Mouse (Mus musculus): ENCODE measurements around the gene Tenm3. TPM values are rescaled to one million over a fixed set of nuclear protein-coding genes. Genes with fewer than 3 reads are reported as not detected.
A peak's percentile ranks its signal among the peaks of the same experiment; 100 is the strongest.

The Tenm3 gene
- total RNA-seq, 2 experiments from 2014 or later: 9.4 to 9.9 TPM

DNA sequence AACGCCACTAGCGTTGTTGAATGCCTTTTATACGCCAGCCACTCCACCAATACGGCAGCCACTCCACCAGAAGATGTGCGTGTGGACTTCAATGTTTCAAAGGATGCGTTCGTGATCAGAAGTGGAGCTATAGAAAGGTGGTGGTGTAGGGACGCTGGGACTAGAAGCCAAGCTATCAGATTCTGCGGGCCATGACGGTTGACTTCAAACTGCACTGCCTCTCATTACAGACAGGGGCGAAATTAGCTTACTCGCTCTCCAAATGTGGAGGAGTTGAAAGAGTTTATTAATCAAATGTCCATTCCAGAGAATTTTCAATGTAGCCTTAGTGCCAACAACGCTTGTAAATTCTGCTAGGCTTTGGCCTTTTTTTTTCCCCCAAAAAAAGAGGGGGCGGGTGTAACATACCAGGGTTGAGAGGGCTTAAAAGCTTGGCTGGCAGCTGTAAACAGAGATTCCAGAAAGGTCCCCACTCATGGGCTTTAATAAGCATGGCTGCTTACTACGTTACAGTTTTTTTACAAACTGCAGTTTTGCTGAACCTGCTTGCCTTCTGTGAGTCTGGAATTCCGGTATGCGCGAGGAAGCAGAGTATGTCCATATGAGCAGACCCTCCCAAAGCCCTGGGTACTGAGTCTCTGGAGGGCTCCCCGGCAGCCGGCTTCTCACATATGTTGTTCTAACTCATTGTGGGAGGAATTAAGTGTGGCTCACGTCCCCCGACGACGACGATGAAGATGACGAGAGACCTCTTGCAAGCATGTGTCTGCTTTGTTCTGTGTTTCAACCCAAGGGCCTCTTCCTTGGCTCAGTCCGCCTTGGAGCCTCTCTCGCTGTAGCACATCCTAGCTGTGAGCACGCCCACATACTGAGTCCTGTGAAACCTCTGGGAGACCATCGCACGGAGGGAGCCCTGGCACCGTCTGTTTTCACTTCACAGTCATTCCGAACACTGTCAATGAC lies 361.8 kb downstream of the Tenm3 start:
- intact Hi-C loops (cut with DNase I): no loop called here
- peak; percentile 8 to 29 for DNase-seq

DNA sequence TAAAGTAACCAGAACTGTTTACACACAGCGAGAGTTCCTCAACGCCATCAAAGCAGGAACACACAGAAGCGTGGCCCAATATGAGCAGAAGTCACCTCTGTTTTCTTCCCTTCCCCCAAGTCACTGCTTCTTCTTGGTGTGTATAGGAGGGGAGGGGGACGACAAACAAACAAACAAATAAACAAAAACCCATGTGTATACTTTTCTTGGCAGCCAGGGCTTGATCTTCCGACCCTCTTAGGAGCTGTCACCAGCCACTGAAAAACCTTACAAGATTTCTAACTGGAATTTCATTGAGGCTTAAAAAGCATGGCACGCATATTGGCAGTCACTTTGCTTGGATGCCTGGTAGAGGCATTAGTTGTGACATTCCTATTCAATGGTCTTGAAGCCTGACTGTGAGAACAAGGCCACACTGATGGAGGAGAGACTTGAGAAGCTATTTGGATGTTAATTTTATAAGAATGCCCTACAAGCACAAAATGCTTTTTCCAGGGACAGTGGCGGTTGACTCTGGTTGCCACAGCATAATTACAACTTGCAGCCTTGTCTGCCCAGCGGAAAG lies 366.3 kb downstream of the Tenm3 start:
- intact Hi-C loops (cut with DNase I): no loop called here
- DNase-seq: no peak

DNA sequence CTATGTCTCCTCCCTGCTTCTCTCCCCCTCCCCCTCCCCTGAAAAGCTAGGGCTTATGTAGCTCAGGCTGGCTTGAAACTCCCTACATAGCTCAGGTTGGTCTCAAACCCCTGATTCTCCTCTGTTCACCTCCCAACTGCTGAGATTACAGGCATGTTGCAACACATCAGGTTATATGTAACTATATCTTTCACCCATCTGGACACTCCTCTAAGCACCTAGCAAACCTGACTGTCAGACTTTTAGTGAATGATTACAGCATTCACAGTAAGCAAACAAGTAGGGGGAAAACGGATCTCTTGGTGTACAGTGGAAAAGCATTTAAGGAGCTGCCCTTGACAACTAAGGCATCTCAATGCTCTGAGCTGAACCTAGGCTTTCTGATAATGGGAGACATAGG lies 366.9 kb downstream of the Tenm3 start:
- DNase-seq: no peak
- intact Hi-C loops (cut with DNase I): no loop called here

DNA sequence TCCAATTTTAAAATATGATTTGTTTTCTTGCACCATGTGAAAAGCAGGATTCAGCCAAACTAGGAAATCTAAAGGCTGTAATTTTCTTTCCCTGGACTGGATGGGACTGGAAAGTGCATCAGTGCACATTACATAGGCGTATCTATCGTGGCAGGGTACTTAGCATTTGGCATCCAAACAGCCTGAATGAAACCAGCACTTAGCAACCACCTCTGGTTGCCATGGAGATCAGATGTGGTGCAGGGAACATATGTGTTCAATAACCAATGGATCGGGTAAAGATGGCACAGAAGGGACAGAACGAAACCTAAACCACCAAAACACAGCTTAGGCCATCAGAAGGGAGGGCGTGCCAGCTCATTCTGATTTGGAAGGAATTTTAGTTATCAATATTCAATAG lies 376.1 kb downstream of the Tenm3 start:
- no peak for DNase-seq
- intact Hi-C loops (cut with DNase I): no loop called here

DNA sequence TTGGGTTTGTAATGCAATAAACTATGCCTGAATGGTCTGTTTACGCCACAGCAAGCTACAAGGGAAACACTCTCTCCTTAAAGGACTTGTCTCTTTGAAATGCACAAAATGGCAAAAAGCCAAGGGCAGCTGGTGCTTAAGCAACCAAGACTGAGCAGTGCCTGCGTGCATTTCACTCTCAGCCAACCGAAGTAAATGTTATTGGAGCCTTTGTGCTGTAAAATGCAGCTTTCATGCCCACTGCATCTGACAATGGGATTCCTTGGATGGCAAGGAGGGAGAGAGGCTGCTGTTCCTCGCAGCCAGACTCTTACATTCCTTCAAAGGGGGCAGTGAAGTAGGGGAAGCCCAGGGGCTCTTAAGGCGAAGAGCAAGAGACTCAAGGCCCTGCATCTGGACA lies 385.4 kb downstream of the Tenm3 start:
- intact Hi-C loops (cut with DNase I): no loop called here
- no peak for DNase-seq

DNA sequence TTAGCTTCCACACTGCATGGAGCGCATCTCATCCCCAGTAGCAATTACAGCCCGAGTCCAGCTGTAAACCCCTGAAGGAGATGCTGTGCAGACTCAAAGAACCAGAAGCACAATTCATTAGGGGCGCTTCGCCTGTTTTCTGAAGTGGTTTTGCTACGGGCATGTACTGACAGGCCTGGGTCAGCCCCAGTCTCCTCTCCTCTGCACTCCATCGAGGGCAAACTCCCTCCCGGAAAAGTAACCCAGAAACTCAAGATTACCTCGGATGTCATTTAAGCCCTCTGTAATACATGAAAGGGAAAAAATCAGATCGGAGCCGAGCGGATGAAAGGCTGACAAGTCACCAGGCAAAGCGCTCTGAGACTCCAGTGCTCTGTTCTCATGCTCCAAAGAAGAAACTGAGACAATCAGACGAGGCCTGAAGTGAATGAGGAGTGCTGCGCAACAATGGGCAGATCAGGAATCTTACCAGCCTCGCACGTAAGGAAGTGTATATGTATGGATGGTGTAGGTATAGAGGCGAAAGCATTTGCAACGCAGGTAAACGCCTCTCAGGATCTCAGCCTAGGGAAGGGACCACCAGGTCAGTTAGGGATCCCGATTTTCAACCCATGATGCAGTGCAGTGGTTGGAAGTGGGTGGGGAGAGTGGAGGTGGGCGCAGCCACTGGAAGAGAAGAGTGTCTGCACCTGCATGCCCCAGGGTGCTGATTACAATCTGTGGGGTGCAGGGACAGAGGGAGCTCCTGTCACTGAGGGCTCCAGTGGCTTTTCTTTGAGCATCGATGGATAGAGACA lies 387.2 kb downstream of the Tenm3 start:
- intact Hi-C loops (cut with DNase I): no loop called here
- DNase-seq: no peak

DNA sequence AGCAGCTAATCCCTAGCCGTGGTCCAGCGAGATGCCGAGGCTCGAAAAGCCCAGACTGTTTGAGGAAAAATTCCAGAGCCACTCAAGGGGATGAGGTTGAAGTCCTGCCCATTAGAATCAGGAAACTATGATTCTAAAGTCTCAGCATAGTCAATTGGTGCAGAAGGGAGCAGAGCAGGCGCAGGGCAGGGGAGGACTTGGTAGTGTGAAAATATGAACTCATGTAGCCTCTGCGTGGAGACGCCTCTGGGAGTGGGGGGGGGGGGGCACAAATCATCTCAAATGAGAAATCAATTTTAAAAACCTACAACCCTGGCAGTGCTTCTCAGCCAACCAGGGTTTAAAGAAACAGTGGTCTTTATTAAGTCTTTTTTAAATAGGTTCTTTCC lies 392.5 kb downstream of the Tenm3 start:
- intact Hi-C loops (cut with DNase I): no loop called here
- DNase-seq: no peak

DNA sequence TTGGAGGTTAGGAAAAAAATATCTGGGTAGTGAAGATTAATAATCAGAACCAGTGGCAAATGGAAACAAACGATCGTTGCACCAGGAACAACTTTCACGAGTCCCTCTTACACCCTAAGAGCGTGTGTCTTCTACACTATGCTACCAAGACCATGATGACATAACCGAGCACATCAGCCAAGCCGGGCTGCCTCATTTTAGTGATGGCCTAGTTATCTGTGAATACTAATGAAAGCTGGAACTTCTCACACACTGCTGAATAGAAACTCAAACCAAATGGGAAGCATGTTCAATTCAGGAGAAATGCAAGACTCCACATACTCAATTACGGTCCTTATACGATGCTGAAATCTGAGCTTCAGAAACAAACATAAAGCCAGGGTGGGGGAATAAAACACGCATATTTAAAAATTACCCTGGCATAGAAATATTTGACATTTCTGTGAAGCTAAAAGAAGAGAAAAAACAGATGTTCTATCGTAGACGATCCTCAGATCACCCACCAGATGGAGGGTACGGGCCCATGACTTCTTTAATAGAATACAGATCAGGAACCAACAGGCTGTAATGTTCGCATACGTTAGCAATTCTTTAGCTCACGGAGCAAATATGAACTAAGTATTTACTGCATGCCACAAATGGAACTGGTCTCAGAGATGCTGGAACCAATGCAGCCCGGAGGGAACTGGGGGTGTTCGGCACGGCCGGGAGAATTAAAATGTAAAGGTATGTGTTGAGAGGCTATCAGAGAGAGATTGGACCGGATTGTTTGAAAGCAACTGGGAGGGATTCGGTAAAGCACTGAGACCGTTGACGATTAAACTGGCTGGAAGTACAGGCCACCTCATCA lies 393.1 kb downstream of the Tenm3 start:
- no peak for DNase-seq
- intact Hi-C loops (cut with DNase I): no loop called here

DNA sequence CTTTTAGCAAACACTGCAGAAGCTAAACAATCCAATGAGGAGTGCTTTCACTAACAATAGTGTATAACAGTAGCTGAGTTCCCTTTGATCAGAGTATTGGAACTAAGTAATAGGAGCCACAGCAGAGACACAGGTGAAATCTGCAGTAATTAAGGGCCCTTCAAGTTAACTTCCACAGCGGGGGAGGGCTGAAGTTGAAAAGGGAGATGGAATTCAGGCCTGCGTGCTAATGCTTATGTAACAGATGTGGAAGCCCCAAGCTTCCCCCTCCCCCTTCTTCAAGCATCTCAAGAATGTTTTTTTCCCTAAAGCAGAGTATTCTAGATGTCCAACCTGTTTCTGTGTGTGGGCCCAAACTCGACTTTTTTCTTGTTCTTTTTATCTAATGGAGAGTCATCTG lies 394.1 kb downstream of the Tenm3 start:
- intact Hi-C loops (cut with DNase I): no loop called here
- no peak for DNase-seq

DNA sequence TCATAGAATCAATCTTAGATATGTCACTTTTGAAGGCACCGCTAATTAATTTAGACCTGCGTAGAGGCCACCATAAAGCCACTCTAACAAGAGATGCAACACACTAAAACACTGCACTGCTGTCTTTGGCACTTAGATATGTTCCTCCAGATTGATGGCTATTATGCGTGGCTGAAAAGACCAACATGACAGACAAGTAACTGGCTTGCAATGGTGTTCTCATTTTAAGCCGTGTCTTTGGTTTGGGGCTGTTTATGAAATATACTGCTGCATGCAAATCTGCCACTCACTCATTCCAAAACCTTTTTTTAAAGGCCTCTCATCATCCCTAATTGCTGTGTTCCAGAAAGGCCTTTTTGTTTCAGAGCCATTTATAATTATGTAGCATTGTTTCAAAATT lies 398.1 kb downstream of the Tenm3 start:
- intact Hi-C loops (cut with DNase I): no loop called here
- DNase-seq: no peak

DNA sequence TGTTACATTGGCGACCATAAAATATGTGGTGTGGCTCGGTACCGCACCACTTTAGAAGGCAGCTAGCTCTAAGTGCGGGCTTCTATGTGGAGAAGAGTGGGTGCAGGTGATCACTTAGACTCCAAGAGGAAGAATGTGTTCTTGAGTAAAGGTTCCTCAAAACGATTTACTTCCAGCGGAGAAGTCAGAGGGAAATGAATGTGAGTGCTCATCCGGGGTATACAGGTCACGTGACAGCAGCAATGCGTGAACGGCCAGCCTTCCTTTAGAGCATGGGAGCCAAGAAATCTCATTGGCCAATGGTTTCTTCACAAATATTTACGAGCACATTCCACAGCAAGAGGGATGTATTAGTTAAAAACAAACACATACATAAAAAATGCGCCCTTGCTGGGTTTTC lies 404.3 kb downstream of the Tenm3 start:
- intact Hi-C loops (cut with DNase I): no loop called here

DNA sequence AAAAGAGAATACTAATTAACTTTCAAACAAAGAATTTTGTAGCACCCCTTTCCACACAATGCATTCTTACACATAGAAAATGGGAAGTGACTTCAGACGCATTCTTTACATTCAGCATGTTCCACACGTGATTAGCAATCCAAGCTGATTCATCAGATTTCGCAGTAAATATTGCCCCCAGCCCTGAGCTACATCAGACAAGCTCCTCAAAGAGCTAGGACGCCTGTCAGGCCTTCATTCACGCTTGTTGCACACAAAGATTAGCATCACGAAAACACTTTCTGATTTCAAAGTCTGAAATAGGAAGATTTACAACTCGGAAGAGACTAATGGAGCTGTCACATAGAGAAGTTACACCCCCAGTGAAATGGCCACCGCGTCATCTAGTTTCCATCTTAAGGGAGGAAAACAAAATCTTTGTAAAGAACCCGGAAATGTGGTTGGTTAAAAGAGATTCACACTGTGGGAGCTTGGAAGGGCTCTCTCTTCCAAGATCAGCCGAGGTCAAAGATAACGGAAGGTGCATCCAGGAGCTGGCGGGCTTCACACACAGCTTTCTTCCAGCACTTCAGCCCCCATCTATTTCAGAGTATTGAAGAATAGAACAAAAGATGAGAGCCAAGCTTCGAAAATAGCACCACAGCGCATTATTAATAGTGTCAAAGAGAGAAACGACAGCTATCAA lies 406.1 kb downstream of the Tenm3 start:
- no peak for DNase-seq
- intact Hi-C loops (cut with DNase I): no loop called here

More for the DNA sequence above, 404.3 kb downstream of the Tenm3 start:
- DNase-seq: no peak

DNA sequence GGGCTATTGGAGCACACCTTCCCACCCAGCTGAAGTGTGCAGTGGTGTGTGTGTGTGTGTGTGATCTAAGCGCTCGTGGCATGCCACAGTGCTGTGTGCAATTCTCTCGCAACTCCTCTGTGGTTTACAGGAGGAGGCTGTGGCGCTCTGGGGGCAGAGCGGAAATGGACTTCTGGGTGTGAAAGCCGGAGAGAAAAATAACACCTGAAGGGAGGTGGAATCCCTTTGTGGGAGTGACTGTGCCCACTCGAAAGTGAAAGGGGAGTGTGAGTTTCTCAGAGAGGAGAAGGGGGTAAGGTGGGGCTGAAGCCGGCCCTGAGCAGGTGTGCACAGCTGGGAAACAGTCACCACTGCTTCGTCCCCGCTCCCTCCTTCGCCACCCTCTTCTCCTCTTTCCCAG lies 418.6 kb downstream of the Tenm3 start:
- no peak for DNase-seq
- intact Hi-C loops (cut with DNase I): no loop called here

DNA sequence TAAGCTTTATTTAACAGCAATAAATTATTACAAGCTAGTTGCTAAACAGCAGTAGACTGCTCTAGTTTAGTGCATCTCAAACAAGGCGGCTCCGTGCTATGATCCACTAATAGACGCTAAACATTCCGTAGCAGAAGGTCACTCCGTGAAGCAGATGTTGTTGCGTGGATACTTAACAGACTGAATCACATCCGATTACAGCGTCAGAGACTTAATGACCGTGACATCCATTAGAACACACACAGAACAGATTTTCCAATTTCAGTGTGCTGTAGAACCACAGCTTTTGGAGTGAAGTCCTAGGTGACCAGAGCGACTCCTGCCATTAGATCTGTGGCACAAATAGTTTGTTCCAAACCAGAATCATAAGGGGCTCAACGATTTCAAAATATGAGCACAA lies 426.0 kb downstream of the Tenm3 start:
- no peak for DNase-seq
- intact Hi-C loops (cut with DNase I): no loop called here

DNA sequence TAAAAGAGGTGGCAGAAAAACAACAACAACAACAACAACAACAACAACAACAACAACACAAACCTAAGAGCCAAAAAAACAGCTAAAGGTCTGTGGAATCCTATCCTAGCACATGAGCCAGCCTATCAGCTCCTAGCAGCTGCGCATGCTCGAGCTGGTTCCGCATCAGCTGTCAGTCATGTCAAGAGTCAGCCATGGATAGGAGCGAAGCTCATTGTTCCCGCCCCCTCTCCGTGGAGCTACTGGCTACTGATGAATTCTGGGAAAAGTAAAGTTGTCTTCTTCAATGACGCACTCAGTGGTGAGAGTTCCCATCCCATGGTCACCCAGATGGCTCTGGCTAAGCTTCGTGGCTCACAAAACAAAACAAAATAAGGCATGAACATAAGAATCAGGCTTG lies 432.8 kb downstream of the Tenm3 start:
- no peak for DNase-seq
- intact Hi-C loops (cut with DNase I): no loop called here

DNA sequence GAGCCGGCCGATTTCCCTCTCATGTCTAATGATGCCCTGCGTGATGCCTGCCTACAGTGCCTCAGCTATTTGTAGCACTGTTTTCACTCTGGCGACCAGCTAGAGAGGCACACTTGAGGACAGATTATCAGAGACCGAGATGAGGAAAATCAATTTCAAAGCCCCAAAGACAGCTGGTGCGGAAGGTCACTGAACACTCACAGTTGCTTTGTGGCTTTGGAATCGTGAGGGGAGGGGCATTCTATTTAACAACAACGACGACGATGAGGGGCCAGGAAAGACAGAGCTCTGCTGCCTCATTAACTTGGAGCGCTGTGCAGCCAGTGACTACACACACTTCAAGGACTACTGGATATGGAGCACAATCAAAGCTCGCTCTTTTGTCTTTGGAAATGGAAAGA lies 443.2 kb downstream of the Tenm3 start:
- no peak for DNase-seq
- intact Hi-C loops (cut with DNase I): no loop called here

DNA sequence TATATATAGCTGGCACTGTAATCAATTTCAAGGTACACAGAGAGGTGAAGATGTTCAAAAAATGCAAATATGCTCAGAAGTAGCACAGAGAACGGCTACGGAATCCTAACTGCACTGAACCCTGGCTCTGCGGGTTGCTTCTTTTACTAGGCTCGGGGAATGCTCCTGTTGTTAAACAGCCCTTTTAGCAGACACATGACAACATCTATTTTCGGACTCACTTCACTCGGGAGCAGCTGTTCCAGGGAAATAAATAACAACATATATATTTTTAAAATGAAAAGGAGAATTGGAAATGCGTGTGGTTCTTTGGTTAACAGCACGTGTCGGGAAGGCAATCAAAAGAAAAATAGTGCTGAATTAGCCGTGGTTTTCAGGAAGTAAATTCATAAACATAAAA lies 457.9 kb downstream of the Tenm3 start:
- intact Hi-C loops (cut with DNase I): loop anchor here (10.0 kb wide), 1 partner anchor 119 kb away; no protein-coding TSS in a partner anchor

DNA sequence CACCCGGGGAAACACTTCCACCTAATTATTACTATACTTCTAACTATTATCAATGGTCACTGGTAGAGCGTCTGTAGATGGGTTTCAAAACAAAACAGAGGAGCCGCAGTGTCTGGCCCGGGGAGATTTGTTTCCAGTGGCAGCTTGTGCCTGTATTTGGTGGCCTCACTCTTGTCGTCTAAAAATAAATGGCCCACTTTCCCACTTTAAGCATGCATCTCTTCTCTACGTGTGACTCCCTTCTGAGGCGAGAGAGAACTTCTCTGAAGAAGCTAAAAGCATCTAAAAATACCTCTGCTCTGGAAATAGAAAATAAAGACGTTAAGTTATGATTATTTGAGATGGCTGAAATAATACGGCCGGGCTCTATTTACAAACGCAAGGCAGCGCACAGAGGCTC lies 463.7 kb downstream of the Tenm3 start:
- intact Hi-C loops (cut with DNase I): loop anchor here (10.0 kb wide), 1 partner anchor 125 kb away; no protein-coding TSS in a partner anchor
- DNase-seq: no peak

More for the DNA sequence above, 457.9 kb downstream of the Tenm3 start:
- DNase-seq: no peak

DNA sequence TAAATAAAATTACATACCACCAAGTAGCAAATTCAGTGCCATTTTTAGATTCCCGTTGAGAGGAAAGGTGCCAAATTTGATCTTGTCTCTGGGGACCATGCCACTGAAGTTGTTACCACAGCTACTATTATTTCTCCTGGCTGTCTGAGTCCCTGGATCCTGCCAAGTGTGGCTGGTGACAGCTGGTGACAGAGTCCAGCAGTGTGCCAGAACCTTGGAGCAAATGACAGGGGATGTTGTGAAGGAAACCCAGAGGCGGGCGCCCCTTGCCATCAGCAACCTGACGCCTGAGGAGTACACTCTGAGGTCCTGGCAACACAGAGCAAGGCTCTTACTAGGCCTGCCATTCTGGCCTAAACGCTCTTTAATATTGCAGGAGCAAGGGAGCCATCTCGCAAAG lies 467.0 kb downstream of the Tenm3 start:
- DNase-seq: peak; percentile 37 to 46

DNA sequence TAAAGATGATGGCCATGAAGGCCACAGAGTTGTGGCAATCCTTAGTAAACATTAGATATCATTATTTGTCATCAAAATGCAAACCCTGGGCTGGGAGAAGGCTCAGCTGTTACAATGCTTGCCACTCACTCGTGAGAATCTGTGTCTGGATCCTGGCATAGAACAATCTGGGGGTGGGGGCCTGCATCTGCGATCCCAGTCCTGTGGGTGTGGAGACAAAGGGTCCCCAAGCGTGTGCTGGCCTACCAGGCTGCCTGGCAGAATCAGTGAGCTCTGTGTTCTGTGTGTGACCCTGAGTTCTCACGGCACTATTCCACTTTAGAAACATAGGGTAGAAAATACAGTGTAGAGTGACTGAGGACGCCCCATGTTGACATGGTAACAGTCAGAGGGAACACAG lies 468.6 kb downstream of the Tenm3 start:
- no peak for DNase-seq
- intact Hi-C loops (cut with DNase I): loop anchor here (5.0 kb wide), 1 partner anchor 153 kb away; no protein-coding TSS in a partner anchor

More for the DNA sequence above, 467.0 kb downstream of the Tenm3 start:
- intact Hi-C loops (cut with DNase I): loop anchor here (5.0 kb wide), 1 partner anchor 154 kb away; no protein-coding TSS in a partner anchor
